Mouse (Mus musculus) kidney, embryonic 16.5 days (tissue): Measurements from ENCODE around the gene Ap3d1. TPM values are rescaled to one million over a fixed set of nuclear protein-coding genes. Genes with fewer than 3 reads are reported as not detected.

Source experiments
- ATAC-seq: fragments of 200-750 bp; cut with Nextera tagmentation; 2 replicates; pipeline ENCODE4 v1.8.0; 2017; ENCODE audit warnings: moderate TSS enrichment; ENCODE audit not compliant: low FRiP score, low TSS enrichment
- H3K27ac ChIP-seq: fragments of 300-500 bp; sonication (generic); 2 replicates; pipeline ENCODE4 v1.5.1; 2014; ENCODE audit warnings: low read length
- H3K27me3 ChIP-seq: fragments of 300-500 bp; sonication (generic); 2 replicates; pipeline ENCODE4 v1.6.1; 2014; ENCODE audit warnings: low read length, control low read depth, mixed read lengths; ENCODE audit not compliant: insufficient read depth
- H3K36me3 ChIP-seq: fragments of 300-500 bp; sonication (generic); 2 replicates; pipeline ENCODE4 v1.6.1; 2014; ENCODE audit warnings: low read length, control low read depth, mixed read lengths; ENCODE audit not compliant: insufficient read depth
- H3K4me1 ChIP-seq: fragments of 300-500 bp; sonication (generic); 2 replicates; pipeline ENCODE4 v1.6.1; 2014; ENCODE audit warnings: low read length, control low read depth, mixed read lengths; ENCODE audit not compliant: insufficient read depth
- H3K4me2 ChIP-seq: fragments of 300-500 bp; sonication (generic); replicated peaks from 2 replicates; pipeline ENCODE4 v1.6.1; 2014; ENCODE audit warnings: low read depth, low read length
- H3K4me3 ChIP-seq: fragments of 300-500 bp; sonication (generic); 2 replicates; pipeline ENCODE4 v1.5.1; 2014; ENCODE audit warnings: mild to moderate bottlenecking, low read length
- H3K9ac ChIP-seq: fragments of 300-500 bp; sonication (generic); replicated peaks from 2 replicates; pipeline ENCODE4 v1.6.1; 2014; ENCODE audit warnings: low read length
- H3K9me3 ChIP-seq: fragments of 300-500 bp; sonication (generic); 2 replicates; pipeline ENCODE4 v1.6.1; 2016; ENCODE audit warnings: low read length, control low read depth
- WGBS: fragments of 180-500 bp; shearing (Covaris S2); extraction: QIAGEN DNeasy Blood & Tissue Kit; methylation state at CpG from one replicate; pipeline ENCODE4 v1.1.7; 2014; 5-methylcytosine and 5-hydroxymethylcytosine counted together
- polyA plus RNA-seq: library from polyadenylated mRNA; unstranded; fragments of >200 nt; fragmentation: Nextera tagmentation; extraction: Ambion mirVana; gene quantifications from 2 replicates; pipeline ENCODE4 v1.2.1, GENCODE M21; 2015

Ap3d1 gene
- polyA plus RNA-seq, 1 experiment from 2014 or later, result 68.8 TPM

DNA sequence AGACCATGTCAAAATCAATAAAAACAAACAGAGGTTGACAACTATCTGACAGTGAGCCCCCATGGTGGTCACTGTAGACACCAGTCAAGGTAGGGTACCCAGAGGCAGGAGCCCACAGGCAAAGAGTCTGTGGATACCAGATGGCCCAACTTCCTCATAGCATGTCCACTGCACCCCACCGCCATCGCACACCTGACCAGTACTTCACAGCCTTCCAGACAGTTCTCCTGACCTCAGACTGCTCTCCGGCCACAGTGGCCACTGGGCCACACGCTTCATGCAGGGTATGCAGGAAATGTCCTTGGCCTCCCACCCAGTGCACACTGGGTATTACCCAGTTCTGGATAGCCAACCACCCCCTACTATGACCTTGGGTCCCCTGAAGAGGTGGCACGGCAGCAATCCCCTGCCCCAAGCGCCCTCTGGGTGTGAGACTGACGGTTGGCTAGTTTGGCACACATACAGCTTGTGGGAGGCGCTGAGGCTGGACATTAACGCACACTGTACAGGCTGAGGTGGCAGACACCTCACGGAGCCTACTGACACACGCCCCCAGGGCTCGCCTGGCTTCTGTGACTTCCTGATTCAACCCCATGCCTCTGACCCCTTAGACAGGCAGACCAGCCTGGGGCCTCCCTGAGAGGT lies 48.5 kb downstream of the Ap3d1 start:
- no peak for ATAC-seq
- Histone ChIP-seq H3K4me3 (no peak overlapping the region), H3K27me3 (no peaks in the 10 kb centered on the region), H3K27ac (no peak overlapping the region), H3K9me3 (no peaks in the 10 kb centered on the region), H3K36me3 (peaks cover 19% of the 10 kb centered on the region), H3K4me1 (peaks cover 26% of the 10 kb centered on the region), H3K9ac (no peak overlapping the region), H3K4me2 (no peak overlapping the region)
- 79% methylated on average over 12 of the region's 12 CpGs for WGBS

DNA sequence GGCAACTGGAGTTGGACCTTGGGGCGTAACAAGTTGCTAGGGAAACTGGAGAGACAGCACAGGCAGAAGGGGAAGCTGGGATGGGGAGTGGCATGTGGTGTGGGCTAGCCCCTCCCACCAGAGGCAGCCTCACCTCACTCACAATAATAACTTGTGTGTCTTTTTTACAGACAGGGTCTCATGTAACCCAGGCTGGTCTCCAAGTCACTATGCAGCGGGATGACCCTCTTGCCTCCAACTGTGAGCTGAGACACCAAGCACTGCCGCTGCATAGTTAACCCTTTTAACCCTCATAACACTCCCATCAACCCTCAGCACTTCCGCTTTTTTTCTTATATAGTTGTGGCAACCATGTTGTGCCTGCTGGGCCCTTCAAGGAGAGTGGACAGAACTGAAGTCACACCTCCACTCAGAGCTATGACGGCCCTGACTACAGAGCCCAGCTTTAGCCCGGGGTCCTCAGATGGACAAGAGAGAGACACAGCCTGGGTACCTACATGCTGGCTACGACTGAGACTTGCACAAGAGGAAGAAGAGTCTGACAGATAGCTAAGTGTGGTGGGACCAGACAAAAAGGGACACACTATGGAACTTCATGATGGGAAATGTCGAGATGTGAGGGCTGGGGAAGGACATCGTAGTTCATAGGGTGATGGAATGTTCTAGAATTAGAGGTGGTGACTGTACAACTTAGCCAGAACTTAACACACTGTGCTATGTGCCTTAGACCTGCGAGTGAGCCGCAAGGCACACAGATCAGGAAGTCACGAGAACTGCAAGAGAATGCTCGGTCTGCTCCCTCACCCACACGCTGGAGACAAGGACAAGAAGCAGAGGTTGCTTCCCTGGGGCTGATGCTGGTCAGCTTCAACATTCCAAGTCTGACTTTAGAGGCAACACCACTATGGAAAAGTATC lies 49.6 kb downstream of the Ap3d1 start:
- H3K4me2 ChIP-seq, result no peak overlapping the region
- no peak overlapping the region for H3K4me3 ChIP-seq
- H3K4me1 ChIP-seq, result peaks cover 21% of the 10 kb centered on the region
- no peak overlapping the region for H3K27ac ChIP-seq
- peak overlapping the region; percentile 2; the same call in 1 of the 2 replicates for H3K9ac ChIP-seq
- no peak for ATAC-seq
- H3K9me3 ChIP-seq, result no peaks in the 10 kb centered on the region
- peaks cover 19% of the 10 kb centered on the region for H3K36me3 ChIP-seq
- no peaks in the 10 kb centered on the region for H3K27me3 ChIP-seq
- WGBS, result 75% methylated on average over 14 of the region's 14 CpGs

DNA sequence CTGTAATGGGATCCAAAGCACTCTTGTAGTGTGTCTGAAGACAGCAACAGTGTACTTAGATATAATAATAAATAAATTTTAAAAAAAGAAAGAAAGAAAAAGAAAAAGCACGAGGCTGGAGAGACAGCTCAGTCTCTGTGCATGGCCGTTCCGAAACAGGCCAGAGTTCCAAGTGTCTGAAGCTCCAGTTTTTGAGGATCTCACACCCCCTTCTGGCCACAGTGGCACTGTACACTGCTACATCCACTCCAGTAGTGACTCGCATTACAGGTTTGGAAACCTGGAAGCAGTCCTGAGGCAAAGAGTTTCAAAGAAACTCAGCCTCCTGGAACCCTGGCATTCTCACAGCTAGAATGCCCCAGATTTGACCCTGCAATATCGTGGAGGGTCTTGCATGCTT lies 54.2 kb downstream of the Ap3d1 start:
- Histone ChIP-seq H3K9me3 (no peaks in the 10 kb centered on the region), H3K27ac (no peak overlapping the region), H3K27me3 (no peaks in the 10 kb centered on the region), H3K4me3 (no peak overlapping the region), H3K36me3 (peaks cover 48% of the 10 kb centered on the region), H3K4me2 (no peak overlapping the region), H3K4me1 (no peaks in the 10 kb centered on the region), H3K9ac (no peak overlapping the region)
- WGBS, result 28% methylated on average over 5 of the region's 5 CpGs
- 0 out of 2 replicates have a peak, but pooled peaks have one; percentile 72 for ATAC-seq

DNA sequence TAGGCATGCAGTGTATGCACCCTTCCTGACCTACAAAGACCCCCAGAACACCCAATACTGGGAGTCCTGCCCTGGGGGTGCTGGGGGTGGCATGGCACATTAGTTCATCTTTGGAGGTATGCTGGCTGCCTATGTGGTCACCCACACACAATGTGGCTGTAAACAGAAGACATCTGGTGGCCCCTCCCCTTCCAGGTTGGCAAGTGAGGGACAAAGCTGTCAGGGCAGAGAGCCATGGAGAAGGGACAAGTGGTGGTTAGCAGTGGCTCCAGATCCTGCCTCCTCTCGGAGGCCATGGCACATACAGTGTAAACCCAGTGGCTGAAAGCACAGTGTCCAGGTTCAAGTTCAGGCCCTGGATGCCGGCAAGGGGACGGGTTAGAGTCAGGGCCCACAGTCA lies 55.4 kb downstream of the Ap3d1 start:
- WGBS, result 89% methylated on average over 3 of the region's 3 CpGs
- no peaks in the 10 kb centered on the region for H3K9me3 ChIP-seq
- ATAC-seq, result no peak
- H3K27ac ChIP-seq, result no peak overlapping the region
- H3K9ac ChIP-seq, result no peak overlapping the region
- H3K4me1 ChIP-seq, result no peaks in the 10 kb centered on the region
- H3K4me2 ChIP-seq, result no peak overlapping the region
- H3K27me3 ChIP-seq, result no peaks in the 10 kb centered on the region
- peaks cover 48% of the 10 kb centered on the region for H3K36me3 ChIP-seq
- no peak overlapping the region for H3K4me3 ChIP-seq

DNA sequence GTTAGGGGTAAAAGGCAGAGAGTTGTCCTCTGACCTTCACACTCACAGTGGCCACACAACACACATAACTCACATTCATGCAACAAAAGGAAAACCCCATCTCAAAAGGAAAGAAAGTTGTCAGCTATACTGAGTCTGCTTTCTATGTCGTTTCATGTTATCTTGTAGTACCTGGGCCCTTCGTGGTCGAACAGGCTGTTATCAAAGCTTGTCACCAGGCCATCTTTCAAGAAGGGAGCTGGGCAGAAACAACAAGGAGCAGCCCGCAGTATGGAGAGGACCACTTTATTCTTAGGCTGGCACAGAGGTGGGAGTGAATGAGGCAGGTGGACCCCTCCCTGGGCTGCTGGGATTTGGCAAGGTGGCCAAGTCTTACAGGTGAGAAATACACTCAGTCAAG lies 57.1 kb downstream of the Ap3d1 start:
- no peak overlapping the region for H3K9ac ChIP-seq
- no peak overlapping the region for H3K27ac ChIP-seq
- H3K36me3 ChIP-seq, result peaks cover 38% of the 10 kb centered on the region
- H3K9me3 ChIP-seq, result no peaks in the 10 kb centered on the region
- WGBS, result 91% methylated on average over 4 of the region's 4 CpGs
- peaks cover 6% of the 10 kb centered on the region for H3K4me1 ChIP-seq
- no peak overlapping the region for H3K4me2 ChIP-seq
- no peaks in the 10 kb centered on the region for H3K27me3 ChIP-seq
- H3K4me3 ChIP-seq, result no peak overlapping the region
- ATAC-seq, result no peak

DNA sequence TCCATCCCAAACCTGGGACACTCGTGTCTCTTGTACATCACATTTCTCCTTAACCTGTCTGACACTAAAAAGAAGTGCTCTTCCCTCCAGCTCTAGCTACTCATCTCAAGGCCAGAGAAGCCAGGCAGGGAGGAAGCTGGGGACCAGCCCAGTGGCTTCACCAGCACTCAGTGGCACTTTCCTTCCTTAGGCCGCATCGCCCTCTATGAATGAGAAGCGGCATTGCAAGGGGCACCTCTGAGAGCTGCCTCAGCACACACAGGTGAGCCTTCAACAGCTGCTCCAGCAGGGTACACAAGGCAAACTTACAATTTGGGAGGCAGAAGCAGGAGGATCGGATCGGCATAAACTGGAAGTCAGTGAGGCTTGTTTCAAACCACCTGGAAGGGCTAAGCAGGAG lies 57.9 kb downstream of the Ap3d1 start:
- Histone ChIP-seq H3K9ac (no peak overlapping the region; the same call in 1 of the 2 replicates), H3K36me3 (peaks cover 30% of the 10 kb centered on the region), H3K9me3 (no peaks in the 10 kb centered on the region), H3K4me3 (no peak overlapping the region), H3K4me1 (peaks cover 14% of the 10 kb centered on the region), H3K27me3 (no peaks in the 10 kb centered on the region), H3K4me2 (no peak overlapping the region), H3K27ac (no peak overlapping the region)
- whole genome bisulfite sequencing, result 53% methylated on average over 6 of the region's 6 CpGs
- no peak for ATAC-seq

DNA sequence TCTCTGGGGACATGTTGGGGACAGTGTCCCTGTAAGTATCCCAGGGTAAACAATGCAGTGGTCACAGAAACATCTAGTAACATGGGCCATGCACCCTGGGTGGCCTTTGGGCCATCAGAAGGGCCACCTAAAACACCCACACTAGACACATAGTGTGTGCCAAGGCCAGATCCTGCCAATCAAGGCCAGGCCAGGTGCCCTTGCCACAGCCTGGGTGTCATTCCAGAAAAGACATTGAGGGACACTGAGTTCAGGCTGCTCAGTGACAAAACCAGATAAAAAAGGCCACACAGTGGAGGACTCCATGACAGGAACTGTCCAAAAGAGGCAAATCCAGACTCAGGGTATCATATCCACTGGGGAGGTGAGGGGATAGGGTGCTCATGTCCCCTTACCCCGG lies 58.4 kb downstream of the Ap3d1 start:
- no peak for ATAC-seq
- Histone ChIP-seq H3K4me1 (peaks cover 20% of the 10 kb centered on the region), H3K9me3 (no peaks in the 10 kb centered on the region), H3K27me3 (no peaks in the 10 kb centered on the region), H3K27ac (no peak overlapping the region), H3K9ac (no peak overlapping the region), H3K4me3 (no peak overlapping the region), H3K4me2 (no peak overlapping the region), H3K36me3 (peaks cover 28% of the 10 kb centered on the region)
- 92% methylated on average over 1 of the region's 1 CpGs for WGBS

DNA sequence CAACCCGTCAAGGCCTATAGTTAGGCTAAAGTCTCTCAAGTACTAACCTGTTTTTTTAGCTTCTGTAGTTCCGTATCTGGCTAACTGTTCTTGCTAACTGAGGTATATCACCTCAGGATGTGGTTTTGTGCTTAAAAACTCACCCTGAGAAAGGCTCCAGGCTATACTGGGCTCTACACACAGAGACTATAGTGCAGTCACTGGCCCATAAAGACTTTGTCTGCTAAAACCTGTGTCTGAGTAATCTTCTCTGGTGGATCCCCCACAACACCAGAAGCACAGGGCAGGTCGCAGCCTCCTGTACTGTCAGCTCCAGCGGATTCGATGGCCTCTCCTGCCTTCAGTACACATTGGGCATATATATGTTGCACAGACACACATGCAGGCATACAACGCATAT lies 60.1 kb downstream of the Ap3d1 start:
- Histone ChIP-seq H3K9me3 (no peaks in the 10 kb centered on the region), H3K4me1 (peaks cover 36% of the 10 kb centered on the region), H3K36me3 (peaks cover 24% of the 10 kb centered on the region), H3K27me3 (no peaks in the 10 kb centered on the region), H3K4me2 (no peak overlapping the region), H3K9ac (no peak overlapping the region), H3K27ac (no peak overlapping the region), H3K4me3 (no peak overlapping the region)
- 94% methylated on average over 6 of the region's 6 CpGs for WGBS
- no peak for ATAC-seq

DNA sequence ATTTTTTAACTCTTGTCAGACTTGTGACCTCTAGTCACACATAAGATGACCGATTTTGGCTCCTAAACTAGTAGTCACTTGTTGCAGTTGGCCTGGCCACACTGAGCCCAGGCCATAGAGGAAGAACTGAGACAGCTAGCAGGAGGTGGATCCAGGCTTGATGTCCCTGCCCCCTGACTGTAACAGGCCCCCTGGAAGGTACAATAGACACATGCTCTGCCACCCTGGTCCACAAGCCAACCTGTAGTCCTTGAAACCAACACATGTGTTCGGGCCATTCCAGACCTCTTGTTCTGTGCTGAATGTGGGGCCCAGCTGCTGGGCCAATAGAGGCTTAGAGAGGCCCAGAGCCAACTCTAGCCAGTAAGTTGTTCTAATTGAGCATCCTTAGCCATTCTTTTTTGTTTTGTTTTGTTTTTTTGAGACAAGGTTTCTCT lies 61.8 kb downstream of the Ap3d1 start:
- Histone ChIP-seq H3K27me3 (no peaks in the 10 kb centered on the region), H3K4me2 (no peak overlapping the region), H3K27ac (peak overlapping the region; percentile 99), H3K9ac (peak overlapping the region; percentile 33), H3K36me3 (peaks cover 7% of the 10 kb centered on the region; the same call in 1 of the 2 replicates), H3K4me1 (peaks cover 39% of the 10 kb centered on the region), H3K4me3 (no peak overlapping the region), H3K9me3 (no peaks in the 10 kb centered on the region)
- ATAC-seq, result no peak
- 59% methylated on average over 2 of the region's 2 CpGs for WGBS
